Mouse (Mus musculus): ENCODE measurements around the gene Crabp1. TPM values are rescaled to one million over a fixed set of nuclear protein-coding genes. Genes with fewer than 3 reads are reported as not detected.
A peak's percentile ranks its signal among the peaks of the same experiment; 100 is the strongest.

Crabp1 gene
- total RNA-seq, 2 experiments from 2014 or later = 1.4 to 2.9 TPM

DNA sequence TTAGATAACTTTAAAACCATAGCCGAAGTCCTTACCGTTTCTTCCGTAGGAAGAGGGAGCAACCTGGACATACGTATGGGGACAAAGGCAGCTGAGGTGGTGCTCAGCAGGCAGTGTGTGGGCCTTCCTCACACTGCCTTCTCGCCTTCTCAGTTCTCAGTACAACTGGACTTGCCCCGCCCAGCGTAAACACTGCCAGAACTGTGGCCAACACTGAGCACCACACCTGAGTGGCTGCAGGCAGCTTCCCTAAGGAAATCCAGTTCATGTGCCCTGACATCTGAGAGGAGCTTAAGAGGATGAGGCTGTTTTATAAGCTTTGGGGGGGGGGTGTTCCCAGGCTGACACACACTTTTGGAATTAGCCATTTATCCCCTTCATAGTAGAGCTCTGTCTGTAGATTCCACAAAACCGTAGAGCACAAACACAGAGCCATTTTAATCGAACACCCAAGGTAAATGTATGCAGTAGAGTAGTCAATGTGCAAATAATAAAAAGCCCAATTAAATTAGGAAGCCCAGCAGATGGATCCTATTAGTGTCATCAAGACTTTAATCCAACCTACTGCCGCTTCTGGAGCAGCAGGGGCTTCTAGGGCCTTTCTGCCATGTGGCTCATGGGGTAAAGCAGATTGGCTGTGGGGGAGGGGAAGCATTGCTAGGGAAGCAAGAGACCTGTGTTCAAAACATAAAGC, 52.1 kb downstream of the Crabp1 start:
- no peak for TF ChIP-seq CTCF (IDR thresholded peaks at IDR 0.05)
- no peak overlapping the region for H3K27ac ChIP-seq
- no peak overlapping the region for H3K4me3 ChIP-seq
- intact Hi-C loops (cut with DNase I) = no loop called here
- DNase-seq (ENCODE audit: extremely low spot score in 1 of 2, low spot score in 2 of 2) = no peak

DNA sequence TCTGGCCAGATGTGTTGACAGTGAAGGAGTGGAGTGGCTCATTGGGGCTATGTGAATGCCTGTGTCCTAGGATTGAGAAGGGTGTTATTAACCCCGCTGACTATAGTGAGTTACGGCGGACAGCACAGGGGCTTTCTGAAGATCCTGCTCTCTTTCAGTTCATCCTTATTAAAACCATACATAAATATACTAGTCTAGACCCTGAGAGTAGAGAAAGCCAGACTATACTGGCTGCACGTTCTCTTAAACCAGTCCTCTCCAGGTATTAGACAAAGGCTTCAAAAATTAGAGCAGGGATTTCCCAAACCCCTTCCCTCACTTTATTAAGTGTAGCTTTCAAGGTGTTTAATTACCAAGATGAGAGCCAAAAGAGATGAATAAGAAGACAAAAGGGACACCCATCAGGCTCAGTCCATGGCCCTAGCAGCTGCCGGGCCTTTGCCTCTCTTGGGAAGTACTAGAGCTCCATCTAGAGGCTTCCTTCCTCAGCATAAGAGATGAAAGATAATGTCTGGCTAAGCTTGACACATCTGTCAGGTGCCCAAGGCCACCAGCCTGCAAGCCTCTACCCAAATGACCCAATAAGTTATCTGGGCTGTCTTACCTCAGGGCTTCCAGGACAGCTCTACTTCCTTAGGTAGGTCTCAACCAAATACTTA, 57.0 kb downstream of the Crabp1 start:
- peak; percentile 19 to 28 for DNase-seq (ENCODE audit: extremely low spot score in 1 of 2, low spot score in 2 of 2)

More for the DNA sequence above, 57.0 kb downstream of the Crabp1 start:
- TF ChIP-seq CTCF (IDR thresholded peaks at IDR 0.05) = peak; percentile 81
- no peak overlapping the region for H3K27ac ChIP-seq
- no peak overlapping the region for H3K4me3 ChIP-seq
- intact Hi-C loops (cut with DNase I) = loop anchor here (1.0 to 2.0 kb wide), 2 partner anchors 83 to 207 kb away; no protein-coding TSS in a partner anchor

Other genes starting within 250 kb of the Crabp1 start
- gene Sh2d7, start 225.8 kb upstream of the Crabp1 start, total RNA-seq (2021) = under 1 TPM in 1 of 2 experiments, not detected in 1; 0.11 TPM
- 10 to 100 TPM; 22.0 to 24.2 TPM for gene Cib2, start 204.5 kb upstream of the Crabp1 start, total RNA-seq (2021)
- 100 to 1,000 TPM; 179 to 187 TPM for gene Idh3a, start 178.4 kb upstream of the Crabp1 start, total RNA-seq (2021)
- gene Acsbg1, start 102.9 kb upstream of the Crabp1 start, total RNA-seq (2021) = 100 to 1,000 TPM; 114 to 132 TPM
- gene Dnaja4, start 65.9 kb upstream of the Crabp1 start, total RNA-seq (2021) = 10 to 100 TPM; 40.3 to 44.1 TPM
- 10 to 100 TPM; 49.7 to 62.1 TPM for gene Wdr61, start 30.2 kb upstream of the Crabp1 start, total RNA-seq (2021)
- gene Ireb2, start 99.0 kb downstream of the Crabp1 start, total RNA-seq (2021) = 10 to 100 TPM; 48.0 to 52.2 TPM
- 1 to 10 TPM; 2.2 TPM for gene Hykk, start 152.5 kb downstream of the Crabp1 start, total RNA-seq (2021)
- 100 to 1,000 TPM; 109 to 116 TPM for gene Psma4, start 186.0 kb downstream of the Crabp1 start, total RNA-seq (2021)
- not detected for gene AY074887, start 186.2 kb downstream of the Crabp1 start, total RNA-seq (2021)
- 1 to 10 TPM; 2.2 to 3.8 TPM for gene Chrna5, start 216.1 kb downstream of the Crabp1 start, total RNA-seq (2021)